Mouse (Mus musculus) liver, embryonic 14.5 days (tissue): ENCODE measurements around the gene Bbs12.

Experiments used
- CTCF ChIP-seq: IDR thresholded peaks from 2 replicates; pipeline ENCODE4 v1.5.1; 2016; ENCODE audit warnings: antibody characterized with exemption, low read depth, control low read depth
- EP300 ChIP-seq: IDR thresholded peaks from 2 replicates; pipeline ENCODE4 v1.6.1; 2016; ENCODE audit warnings: antibody characterized with exemption, low read depth

DNA sequence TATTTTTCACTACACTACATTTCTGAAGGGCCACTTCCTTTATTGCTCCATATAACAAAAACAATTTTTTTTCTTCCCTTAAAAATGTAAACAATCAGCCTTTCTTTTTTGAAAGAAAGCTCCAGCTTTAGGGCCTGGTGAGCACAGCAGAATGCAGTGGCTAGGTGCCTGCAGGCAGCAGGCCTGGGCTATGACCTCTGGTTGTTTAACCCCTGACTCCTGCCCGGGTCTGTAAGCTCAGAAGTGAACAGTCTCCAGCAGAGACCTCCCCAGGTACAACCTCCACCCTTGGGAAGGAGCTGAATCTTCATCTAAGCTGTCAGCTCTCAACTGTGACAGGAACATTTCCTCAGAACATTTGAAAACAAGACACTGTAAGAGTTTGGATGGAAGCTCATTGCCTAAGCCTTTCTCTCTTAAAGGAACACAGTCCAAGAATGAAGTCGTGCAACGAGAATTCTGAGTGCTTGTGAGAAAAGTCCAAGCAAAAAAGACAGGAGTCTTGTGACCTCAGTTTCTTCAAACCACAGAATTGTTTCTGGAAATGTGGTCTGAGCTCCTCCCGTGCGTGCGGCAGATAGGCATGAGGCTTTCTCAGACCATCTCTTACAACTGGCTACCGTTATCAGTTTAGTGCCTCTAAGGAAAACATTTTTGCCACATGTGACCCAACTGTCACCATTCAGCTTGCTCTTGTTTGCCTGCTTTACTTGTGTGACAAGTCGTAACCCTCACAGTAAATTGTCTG, 8.8 kb upstream of the Bbs12 start:
- no peak for TF ChIP-seq CTCF
- peak; percentile 82 for TF ChIP-seq EP300
